Mouse (Mus musculus): ENCODE measurements at regions not wholly inside any gene's neighbourhood (a gene's known extent, or its start where the extent isn't known, plus 50 kb on each side); places are given as distances from the start of the nearest gene placed in this dataset.

- TF ChIP-seq CTCF (IDR thresholded peaks at IDR 0.05) = peak; percentile 87
- no peak for TF ChIP-seq POLR2A (IDR thresholded peaks at IDR 0.05; ENCODE audit: insufficient read depth, low read depth, low read length)
- TF ChIP-seq EP300 (IDR thresholded peaks at IDR 0.05; ENCODE audit: insufficient read depth, low read depth, low read length) = no peak
Observed at GRCm38 (mm10) chr14:86562728-86563127, 578.3 kb downstream of the Diaph3 start.

All from heart, adult 2 months (tissue).